Mouse (Mus musculus) kidney, postnatal 25 days (tissue): Measurements from ENCODE around the gene Tnfrsf13b.
A peak's percentile ranks its signal among the peaks of the same experiment; 100 is the strongest.
"Not testable (repeated sequence)": the region's sequence is repeated elsewhere in the genome, so short reads cannot be mapped to it uniquely, and the experiment has no call there.

ENCODE experiments used
- DNase-seq, 2 experiments: peaks; one replicate each; pipeline ENCODE4 v3.0.0; 2021; ENCODE audit warnings: mixed read lengths in 2 of 2

The Tnfrsf13b gene

GRCm38 (mm10) chr11:61174291-61174820 is 47.8 kb downstream of the Tnfrsf13b start:
- peak; percentile 50 to 81 for DNase-seq

- DNase-seq: peak; percentile 100
Observed at GRCm38 (mm10) chr11:61174821-61175658, 48.5 kb downstream of the Tnfrsf13b start, which contains the start of gene Usp22. Gene Usp22 (minus strand): TSS chr11:61175055.

- DNase-seq: no peak
Observed at GRCm38 (mm10) chr11:61175778-61176177, 49.2 kb downstream of the Tnfrsf13b start.

- DNase-seq: no peak
Observed at GRCm38 (mm10) chr11:61176321-61176720, 49.8 kb downstream of the Tnfrsf13b start.

- no peak for DNase-seq
Observed at GRCm38 (mm10) chr11:61180361-61180760, 53.8 kb downstream of the Tnfrsf13b start.

- no peak for DNase-seq
Observed at GRCm38 (mm10) chr11:61181624-61182023, 55.1 kb downstream of the Tnfrsf13b start.

DNA sequence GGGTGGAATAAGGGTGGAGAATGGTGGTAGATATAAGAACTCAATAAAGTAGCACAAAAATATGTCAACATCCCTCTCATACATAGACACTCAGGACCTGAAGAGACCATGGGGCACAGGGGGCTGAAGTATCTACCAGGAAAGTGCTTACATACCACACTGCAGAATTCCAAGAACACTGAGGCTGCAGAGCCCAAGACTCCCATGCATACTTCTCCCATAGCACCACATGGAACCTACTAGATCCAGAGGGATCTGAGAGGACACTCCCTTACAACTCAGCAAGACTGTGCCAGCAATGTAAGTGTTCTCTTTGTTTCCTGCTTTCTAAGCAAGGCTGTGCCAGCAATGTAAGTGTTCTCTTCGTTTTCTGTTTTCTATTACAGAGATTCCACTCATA is 57.3 kb downstream of the Tnfrsf13b start:
- no peak for DNase-seq

- DNase-seq: no peak
Observed at GRCm38 (mm10) chr11:61190776-61191175, 64.2 kb downstream of the Tnfrsf13b start.

DNA sequence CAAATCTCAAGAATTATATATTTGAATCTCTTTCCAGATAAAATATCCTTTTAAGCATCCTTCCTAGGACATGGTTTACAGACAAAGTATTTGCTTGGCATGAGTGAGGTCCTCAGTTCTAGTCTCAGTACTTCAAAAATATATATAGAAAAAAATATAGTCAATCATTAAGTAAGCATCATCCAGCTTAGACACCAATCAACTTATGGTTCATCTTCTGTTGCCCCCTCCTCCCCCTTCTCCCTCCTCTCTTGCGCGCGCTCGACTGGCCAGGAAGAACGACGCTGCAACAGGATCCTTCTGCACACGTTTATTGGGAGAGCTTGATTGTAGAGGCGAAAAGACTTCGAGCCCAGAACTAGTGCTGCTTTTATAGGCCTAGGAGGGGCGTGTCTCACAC is 65.6 kb downstream of the Tnfrsf13b start:
- DNase-seq: not testable (repeated sequence)

GRCm38 (mm10) chr11:61192779-61193178 is 66.2 kb downstream of the Tnfrsf13b start:
- no peak for DNase-seq

- DNase-seq: peak; percentile 80 to 91
Observed at GRCm38 (mm10) chr11:61193392-61193791, 66.8 kb downstream of the Tnfrsf13b start.

GRCm38 (mm10) chr11:61196616-61197353 is 70.2 kb downstream of the Tnfrsf13b start:
- DNase-seq: no peak

- DNase-seq: no peak
Observed at GRCm38 (mm10) chr11:61197935-61198334, 71.4 kb downstream of the Tnfrsf13b start.
